Mouse (Mus musculus) embryonic facial prominence, embryonic 13.5 days (tissue): ENCODE results near the gene Plac9a. TPM values are rescaled to one million over a fixed set of nuclear protein-coding genes. Genes with fewer than 3 reads are reported as not detected.

ENCODE experiments used
- ATAC-seq: fragments of 200-750 bp; cut with Nextera tagmentation; 2 replicates; pipeline ENCODE4 v1.8.0; 2017; ENCODE audit warnings: low read depth; ENCODE audit not compliant: insufficient number of reproducible peaks, insufficient read depth, low FRiP score, low TSS enrichment
- H3K27ac ChIP-seq: fragments of 300-500 bp; sonication (generic); 2 replicates; pipeline ENCODE4 v1.5.1; 2015; ENCODE audit warnings: moderate library complexity, mild to moderate bottlenecking, inconsistent platforms
- H3K27me3 ChIP-seq: fragments of 300-500 bp; sonication (generic); 2 replicates; pipeline ENCODE4 v1.6.1; 2015; ENCODE audit warnings: mild to moderate bottlenecking, inconsistent platforms
- H3K36me3 ChIP-seq: fragments of 300-500 bp; sonication (generic); 2 replicates; pipeline ENCODE4 v1.6.1; 2015; ENCODE audit warnings: mild to moderate bottlenecking, inconsistent platforms
- H3K4me1 ChIP-seq: fragments of 300-500 bp; sonication (generic); 2 replicates; pipeline ENCODE4 v1.6.1; 2015; ENCODE audit warnings: inconsistent platforms
- H3K4me2 ChIP-seq: fragments of 300-500 bp; sonication (generic); 2 replicates; pipeline ENCODE4 v1.6.1; 2015; ENCODE audit warnings: moderate library complexity, mild to moderate bottlenecking, inconsistent platforms
- H3K4me3 ChIP-seq: fragments of 300-500 bp; sonication (generic); 2 replicates; pipeline ENCODE4 v1.5.1; 2015; ENCODE audit warnings: mild to moderate bottlenecking, inconsistent platforms
- H3K9ac ChIP-seq: fragments of 300-500 bp; sonication (generic); 2 replicates; pipeline ENCODE4 v1.6.1; 2015; ENCODE audit warnings: mild to moderate bottlenecking, inconsistent platforms
- H3K9me3 ChIP-seq: fragments of 300-500 bp; sonication (generic); 2 replicates; pipeline ENCODE4 v1.6.1; 2016; ENCODE audit warnings: inconsistent platforms
- WGBS: fragments of 180-500 bp; shearing (Covaris S2); methylation state at CpG from one replicate; pipeline ENCODE4 v1.1.7; 2015; ENCODE audit warnings: mixed read lengths; 5-methylcytosine and 5-hydroxymethylcytosine counted together
- polyA plus RNA-seq: library from polyadenylated mRNA; unstranded; fragments of >200 nt; fragmentation: Nextera tagmentation; extraction: Ambion mirVana; gene quantifications from 2 replicates; pipeline ENCODE4 v1.2.1, GENCODE M21; 2015

Plac9a gene
- polyA plus RNA-seq, 1 experiment from 2014 or later: not detected

DNA sequence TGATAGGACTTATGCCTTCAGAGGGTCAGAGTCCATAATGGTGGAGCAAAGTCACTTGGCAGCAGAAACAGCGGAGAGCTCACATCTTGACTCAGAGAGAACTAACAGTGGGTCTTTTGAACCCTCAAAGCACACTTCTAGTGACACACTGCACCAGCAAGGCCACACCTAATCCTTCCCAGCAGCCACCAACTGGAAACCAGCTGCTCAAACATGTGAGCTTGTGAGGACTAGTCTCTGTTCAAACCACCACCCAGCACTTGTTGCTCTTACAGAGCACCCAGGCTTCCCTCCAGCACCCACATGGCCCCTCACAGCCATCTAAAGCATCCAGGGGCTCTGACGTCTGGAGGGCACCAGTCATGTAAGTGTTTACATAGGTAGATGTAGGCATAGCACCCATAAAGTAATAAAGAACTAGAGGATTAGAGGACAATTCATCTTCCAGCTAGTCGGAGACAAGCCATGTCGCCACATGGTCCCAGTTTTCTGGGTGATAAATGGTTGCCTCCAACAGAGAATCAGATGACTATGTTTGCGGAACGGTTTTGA is 57.0 kb downstream of the Plac9a start:
- Histone ChIP-seq H3K4me2 (no peak overlapping the region), H3K36me3 (no peaks in the 10 kb centered on the region), H3K9ac (no peak overlapping the region), H3K27me3 (peaks cover 24% of the 10 kb centered on the region), H3K4me1 (peaks cover 19% of the 10 kb centered on the region), H3K27ac (no peak overlapping the region), H3K9me3 (no peaks in the 10 kb centered on the region), H3K4me3 (no peak overlapping the region)
- ATAC-seq: no peak
- 84% methylated on average over 6 of the region's 6 CpGs for WGBS

DNA sequence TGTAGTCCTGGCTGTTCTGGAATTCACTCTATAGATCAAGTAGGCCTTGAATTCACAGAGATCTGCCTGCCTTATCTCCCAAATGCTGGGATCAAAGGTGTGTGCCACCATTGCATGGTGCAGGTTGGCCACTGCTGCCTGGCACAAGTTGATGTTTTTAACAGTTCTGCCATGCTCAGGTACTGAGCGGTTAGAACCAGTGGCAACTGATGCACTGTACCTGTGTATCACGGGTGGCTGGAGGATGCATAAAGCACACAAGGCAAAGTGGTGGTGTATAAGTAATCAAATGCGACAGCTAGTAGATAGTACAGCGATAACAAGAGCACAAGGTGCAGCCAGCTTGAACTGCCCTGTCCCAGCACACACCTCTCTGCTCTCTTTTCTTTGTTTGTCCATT is 58.5 kb downstream of the Plac9a start:
- WGBS: 92% methylated on average over 4 of the region's 4 CpGs
- no peaks in the 10 kb centered on the region for H3K9me3 ChIP-seq
- H3K9ac ChIP-seq: no peak overlapping the region
- no peak overlapping the region for H3K27ac ChIP-seq
- no peak for ATAC-seq
- no peak overlapping the region for H3K4me2 ChIP-seq
- peaks cover 29% of the 10 kb centered on the region for H3K27me3 ChIP-seq
- peaks cover 19% of the 10 kb centered on the region for H3K4me1 ChIP-seq
- H3K4me3 ChIP-seq: no peak overlapping the region
- no peaks in the 10 kb centered on the region for H3K36me3 ChIP-seq

DNA sequence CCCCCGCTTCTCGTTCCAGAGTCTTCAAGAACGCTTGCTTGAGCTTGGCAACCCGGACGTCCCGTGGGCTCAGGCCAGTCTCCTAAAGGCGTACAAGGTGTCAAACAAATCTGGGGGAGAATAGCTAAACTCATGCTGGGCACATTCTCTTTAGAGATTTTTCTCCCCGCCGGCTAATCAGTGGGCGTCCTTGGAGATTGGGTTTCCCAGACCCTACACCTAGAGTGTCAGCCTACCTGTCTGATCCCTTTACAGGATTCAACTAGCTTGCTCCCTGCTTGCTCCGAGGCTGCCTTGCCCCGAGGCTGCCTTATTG is 60.3 kb downstream of the Plac9a start:
- H3K9ac ChIP-seq: peak overlapping the region; percentile 72
- peak overlapping the region; percentile 96 for H3K4me2 ChIP-seq
- WGBS: 1% methylated on average over 12 of the region's 12 CpGs
- peak overlapping the region; percentile 73 for H3K4me3 ChIP-seq
- H3K36me3 ChIP-seq: no peaks in the 10 kb centered on the region
- no peak overlapping the region for H3K27ac ChIP-seq
- H3K4me1 ChIP-seq: peaks cover 13% of the 10 kb centered on the region
- no peaks in the 10 kb centered on the region for H3K9me3 ChIP-seq
- H3K27me3 ChIP-seq: peaks cover 29% of the 10 kb centered on the region
- no peak for ATAC-seq

DNA sequence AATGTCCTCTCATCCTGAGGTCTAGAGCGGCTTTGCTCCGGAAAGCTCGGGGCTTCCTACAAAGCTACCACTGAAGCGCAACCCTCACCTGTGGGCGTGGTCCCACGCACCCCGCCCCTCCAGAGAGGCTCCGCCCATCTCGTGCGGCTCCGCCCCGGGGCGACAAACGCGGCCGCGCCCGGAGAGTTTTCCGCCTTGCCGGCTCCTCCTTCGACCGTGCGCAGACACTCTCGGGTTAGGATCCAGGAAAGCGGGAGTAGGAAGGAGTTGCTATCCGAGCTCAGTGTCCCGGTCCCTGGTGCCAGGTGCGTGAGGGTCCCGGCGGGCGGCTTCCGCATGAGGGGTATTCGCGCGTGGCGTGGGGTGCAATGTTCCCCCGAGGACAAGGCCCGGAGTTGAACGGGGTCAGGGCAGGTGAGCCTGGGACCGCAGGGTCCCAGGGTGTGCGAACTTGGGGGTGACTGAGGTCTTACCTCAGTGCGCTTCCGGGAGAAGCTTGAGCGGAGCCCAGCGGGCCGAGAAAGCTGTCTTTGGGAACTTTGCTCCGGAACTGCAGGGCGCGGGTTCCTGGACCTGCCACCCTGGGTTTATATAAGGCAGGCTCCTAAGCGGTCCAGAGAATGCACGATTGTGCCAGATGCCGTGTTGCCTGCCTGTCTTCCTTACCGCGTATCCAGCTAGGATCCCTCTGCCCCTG is 60.8 kb downstream of the Plac9a start, which contains the start of gene Anxa11:
TSS of gene Anxa11 (plus strand) at position 166 of the 697 bp plus-strand sequence.
- H3K4me1 ChIP-seq: peaks cover 10% of the 10 kb centered on the region
- peak within 1 kb of the TSS; percentile 96 for H3K4me2 ChIP-seq
- WGBS: under 1% methylated on average over 54 of the region's 54 CpGs
- H3K36me3 ChIP-seq: no peaks in the 10 kb centered on the region
- no peaks in the 10 kb centered on the region for H3K9me3 ChIP-seq
- ATAC-seq: peak; percentile 60; the same call in 1 of the 2 replicates
- peak within 1 kb of the TSS; percentile 73 for H3K4me3 ChIP-seq
- H3K27ac ChIP-seq: no peak within 1 kb of the TSS
- H3K27me3 ChIP-seq: peaks cover 29% of the 10 kb centered on the region
- peak within 1 kb of the TSS; percentile 72 for H3K9ac ChIP-seq

DNA sequence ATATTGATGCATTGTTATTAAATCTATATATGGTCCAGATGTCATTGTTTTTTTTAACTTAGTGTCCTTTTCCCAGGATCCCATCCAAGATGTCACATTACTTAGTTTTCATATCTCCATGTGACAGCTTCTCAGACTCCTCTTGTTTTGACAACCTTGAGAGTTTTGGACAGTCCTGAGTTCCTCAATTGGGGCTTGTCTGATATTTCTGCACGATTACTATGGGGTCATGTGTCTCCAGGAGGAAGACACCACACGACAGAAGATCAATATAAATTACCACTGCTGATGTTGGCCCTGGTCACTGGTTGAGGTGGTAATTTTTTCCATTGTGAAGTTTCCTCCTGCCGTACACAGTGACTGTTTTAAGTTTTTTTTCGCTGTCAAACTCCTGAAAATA is 61.3 kb downstream of the Plac9a start:
- H3K9me3 ChIP-seq: no peaks in the 10 kb centered on the region
- peak overlapping the region; percentile 72; the same call in 1 of the 2 replicates for H3K9ac ChIP-seq
- H3K36me3 ChIP-seq: no peaks in the 10 kb centered on the region
- H3K4me1 ChIP-seq: peaks cover 10% of the 10 kb centered on the region
- H3K27ac ChIP-seq: no peak overlapping the region
- peak overlapping the region; percentile 96 for H3K4me2 ChIP-seq
- under 1% methylated on average over 4 of the region's 4 CpGs for WGBS
- ATAC-seq: no peak
- H3K27me3 ChIP-seq: peaks cover 29% of the 10 kb centered on the region
- peak overlapping the region; percentile 73 for H3K4me3 ChIP-seq

DNA sequence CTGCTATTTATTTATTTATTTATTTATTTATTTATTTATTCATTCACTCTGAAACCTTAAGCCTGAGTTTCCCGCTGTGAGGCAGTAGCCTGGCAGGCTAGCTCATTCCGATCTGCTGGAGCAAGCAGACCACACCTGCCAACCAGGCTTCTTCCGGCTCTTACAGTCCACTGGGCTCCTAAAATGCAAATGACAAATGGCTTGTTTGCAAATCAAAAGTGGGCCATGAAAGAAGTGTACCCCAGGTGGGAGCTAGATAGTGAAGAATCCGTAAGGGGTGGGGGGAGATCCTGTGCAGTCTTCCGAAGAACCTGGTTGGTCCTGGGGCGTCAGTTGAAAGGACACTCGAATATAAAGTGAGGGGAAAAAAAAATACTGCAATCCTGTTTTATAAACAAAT is 61.9 kb downstream of the Plac9a start:
- peaks cover 10% of the 10 kb centered on the region for H3K4me1 ChIP-seq
- H3K27me3 ChIP-seq: peaks cover 29% of the 10 kb centered on the region
- H3K9ac ChIP-seq: no peak overlapping the region
- no peak overlapping the region for H3K27ac ChIP-seq
- no peak for ATAC-seq
- WGBS: 11% methylated on average over 7 of the region's 7 CpGs
- no peak overlapping the region for H3K4me3 ChIP-seq
- H3K36me3 ChIP-seq: no peaks in the 10 kb centered on the region
- no peaks in the 10 kb centered on the region for H3K9me3 ChIP-seq
- H3K4me2 ChIP-seq: no peak overlapping the region

DNA sequence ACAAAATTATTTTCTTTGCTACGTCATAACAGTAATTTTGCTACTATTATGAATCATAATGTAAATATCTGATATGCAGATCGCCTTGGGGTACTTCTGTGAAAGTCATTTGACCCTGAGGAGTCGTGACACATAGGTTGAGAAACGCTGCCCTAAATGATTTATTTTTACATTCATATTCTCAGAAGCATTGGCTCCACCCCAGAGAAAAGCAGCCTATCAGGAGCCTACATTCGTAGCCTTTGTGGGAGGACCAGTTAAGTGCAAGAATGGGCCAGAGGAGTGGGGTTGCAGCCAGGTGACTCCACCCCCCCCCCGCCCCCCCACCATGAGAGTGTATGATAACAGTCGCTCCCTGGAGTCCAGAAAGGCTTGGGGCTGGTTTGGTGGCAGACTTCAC is 63.1 kb downstream of the Plac9a start:
- Histone ChIP-seq H3K4me2 (no peak overlapping the region), H3K27me3 (peaks cover 29% of the 10 kb centered on the region), H3K4me3 (no peak overlapping the region), H3K27ac (no peak overlapping the region), H3K4me1 (peaks cover 10% of the 10 kb centered on the region), H3K9me3 (no peaks in the 10 kb centered on the region), H3K9ac (no peak overlapping the region), H3K36me3 (no peaks in the 10 kb centered on the region)
- no peak for ATAC-seq
- 68% methylated on average over 7 of the region's 7 CpGs for WGBS

DNA sequence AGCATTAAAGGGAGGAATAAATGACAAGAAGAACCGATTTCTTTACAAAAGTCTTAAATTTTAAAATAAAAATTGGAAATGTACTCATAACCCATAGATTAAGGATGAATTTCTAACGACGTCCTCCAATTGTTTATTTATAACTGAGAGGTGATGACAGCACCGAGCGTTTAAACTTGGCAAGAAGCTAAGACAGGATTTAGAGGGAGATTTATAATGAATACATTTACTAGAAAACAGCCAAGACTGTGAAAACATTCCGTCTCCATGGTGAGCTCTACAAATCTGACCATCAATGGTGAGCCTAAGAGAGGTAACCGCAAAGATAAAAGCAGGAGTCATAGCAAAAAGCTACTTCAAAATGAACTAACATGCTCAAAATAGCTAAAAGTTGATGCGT is 64.5 kb downstream of the Plac9a start:
- no peak overlapping the region for H3K27ac ChIP-seq
- H3K9ac ChIP-seq: no peak overlapping the region
- WGBS: 79% methylated on average over 8 of the region's 8 CpGs
- no peak overlapping the region for H3K4me2 ChIP-seq
- peaks cover 10% of the 10 kb centered on the region for H3K4me1 ChIP-seq
- no peak for ATAC-seq
- H3K9me3 ChIP-seq: no peaks in the 10 kb centered on the region
- H3K4me3 ChIP-seq: no peak overlapping the region
- peaks cover 29% of the 10 kb centered on the region for H3K27me3 ChIP-seq
- no peaks in the 10 kb centered on the region for H3K36me3 ChIP-seq

Other genes with a start within 250 kb of the Plac9a start
- gene Ppif, start 208.9 kb downstream of the Plac9a start, polyA plus RNA-seq: 31.4 and 34.1 TPM in 2 replicates
- gene Zcchc24, start 134.1 kb downstream of the Plac9a start, polyA plus RNA-seq: 29.4 and 32.7 TPM in 2 replicates
- gene Anxa11, start 60.9 kb downstream of the Plac9a start, polyA plus RNA-seq: 15.4 and 15.9 TPM in 2 replicates
- 2.5 and 3.2 TPM in 2 replicates for gene Tmem254a, start 24.6 kb upstream of the Plac9a start, polyA plus RNA-seq
- not detected in 2 replicates for gene Cphx1, start 35.2 kb upstream of the Plac9a start, polyA plus RNA-seq
- gene Duxbl1, start 75.5 kb upstream of the Plac9a start, polyA plus RNA-seq: 2.4 and 2.7 TPM in 2 replicates
- gene Gm9780, start 139.6 kb upstream of the Plac9a start, polyA plus RNA-seq: 5.9 and 7.7 TPM in 2 replicates
- gene Tmem254c, start 164.3 kb upstream of the Plac9a start, polyA plus RNA-seq: 34.0 and 35.7 TPM in 2 replicates
- gene Cphx2, start 178.4 kb upstream of the Plac9a start, polyA plus RNA-seq: not detected in 2 replicates
- not detected in 2 replicates for gene Cphx3, start 179.2 kb upstream of the Plac9a start, polyA plus RNA-seq
- 0.81 TPM in 1 of 2 replicates, not detected in the other for gene Duxbl2, start 215.2 kb upstream of the Plac9a start, polyA plus RNA-seq